Mouse (Mus musculus) embryonic facial prominence, embryonic 14.5 days (tissue): ENCODE measurements around the gene Acbd6. TPM values are rescaled to one million over a fixed set of nuclear protein-coding genes. Genes with fewer than 3 reads are reported as not detected.

Experiments
- ATAC-seq: fragments of 200-750 bp; cut with Nextera tagmentation; 2 replicates; pipeline ENCODE4 v1.8.0; 2017; ENCODE audit warnings: low read depth, moderate number of reproducible peaks, moderate TSS enrichment
- DNase-seq: peaks from one replicate; pipeline ENCODE4 v3.0.0-alpha.2; 2015; ENCODE audit warnings: low spot score
- H3K27ac ChIP-seq: fragments of 300-500 bp; sonication (generic); replicated peaks from 2 replicates; pipeline ENCODE4 v1.5.1; 2014; ENCODE audit warnings: low read depth, mild to moderate bottlenecking, low read length, moderate library complexity
- H3K27me3 ChIP-seq: fragments of 300-500 bp; sonication (generic); replicated peaks from 2 replicates; pipeline ENCODE4 v1.6.1; 2014; ENCODE audit warnings: low read length; ENCODE audit not compliant: control insufficient read depth, insufficient read depth
- H3K36me3 ChIP-seq: fragments of 300-500 bp; sonication (generic); 2 replicates; pipeline ENCODE4 v1.6.1; 2014; ENCODE audit warnings: low read length, mixed read lengths; ENCODE audit not compliant: control insufficient read depth, insufficient read depth
- H3K4me1 ChIP-seq: fragments of 300-500 bp; sonication (generic); 2 replicates; pipeline ENCODE4 v1.6.1; 2014; ENCODE audit warnings: antibody characterized with exemption, low read length; ENCODE audit not compliant: control insufficient read depth, insufficient read depth
- H3K4me2 ChIP-seq: fragments of 300-500 bp; sonication (generic); 2 replicates; pipeline ENCODE4 v1.6.1; 2014; ENCODE audit warnings: low read depth, mild to moderate bottlenecking, low read length, moderate library complexity, mixed read lengths
- H3K4me3 ChIP-seq: fragments of 300-500 bp; sonication (generic); 2 replicates; pipeline ENCODE4 v1.5.1; 2014; ENCODE audit warnings: low read depth, mild to moderate bottlenecking, low read length
- H3K9ac ChIP-seq: fragments of 300-500 bp; sonication (generic); 2 replicates; pipeline ENCODE4 v1.6.1; 2014; ENCODE audit warnings: low read depth, mild to moderate bottlenecking, low read length, moderate library complexity, mixed read lengths
- H3K9me3 ChIP-seq: fragments of 300-500 bp; sonication (generic); 2 replicates; pipeline ENCODE4 v1.6.1; 2016; ENCODE audit warnings: low read length; ENCODE audit not compliant: control insufficient read depth
- WGBS: fragments of 180-500 bp; shearing (Covaris S2); extraction: QIAGEN DNeasy Blood & Tissue Kit; methylation state at CpG from one replicate; pipeline ENCODE4 v1.1.7; 2014; 5-methylcytosine and 5-hydroxymethylcytosine counted together
- polyA plus RNA-seq: library from polyadenylated mRNA; unstranded; fragments of >200 nt; fragmentation: Nextera tagmentation; extraction: Ambion mirVana; gene quantifications from 2 replicates; pipeline ENCODE4 v1.2.1, GENCODE M21; 2014

Acbd6 gene
- polyA plus RNA-seq, 1 experiment from 2014 or later = 72.7 TPM

DNA sequence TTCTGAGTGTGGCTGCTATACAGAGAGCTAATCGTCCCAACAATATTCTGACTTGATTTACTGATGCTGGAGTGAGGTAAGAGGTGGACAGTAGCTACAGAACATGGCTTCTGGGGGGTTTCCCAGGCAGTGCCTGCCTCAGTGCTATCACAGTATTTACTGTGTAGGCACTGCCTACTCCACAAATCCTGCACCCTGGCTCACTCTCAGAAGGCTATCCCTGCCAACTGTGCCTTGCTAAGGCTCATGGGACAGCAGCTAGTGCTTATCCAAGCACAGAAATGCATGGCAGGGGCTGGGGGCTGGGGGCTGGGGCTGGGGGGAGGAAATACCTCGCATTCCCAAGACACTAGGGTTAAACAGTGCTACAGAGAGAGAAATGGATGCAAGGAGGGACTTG lies 155.4 kb downstream of the Acbd6 start:
- H3K9ac ChIP-seq = no peak overlapping the region
- WGBS = 51% methylated on average over 2 of the region's 2 CpGs
- H3K4me2 ChIP-seq = no peak overlapping the region
- no peaks in the 10 kb centered on the region for H3K4me1 ChIP-seq
- DNase-seq = no peak
- no peaks in the 10 kb centered on the region for H3K36me3 ChIP-seq
- H3K4me3 ChIP-seq = no peak overlapping the region
- H3K9me3 ChIP-seq = no peaks in the 10 kb centered on the region
- no peak for ATAC-seq
- no peak overlapping the region for H3K27ac ChIP-seq
- no peaks in the 10 kb centered on the region for H3K27me3 ChIP-seq

DNA sequence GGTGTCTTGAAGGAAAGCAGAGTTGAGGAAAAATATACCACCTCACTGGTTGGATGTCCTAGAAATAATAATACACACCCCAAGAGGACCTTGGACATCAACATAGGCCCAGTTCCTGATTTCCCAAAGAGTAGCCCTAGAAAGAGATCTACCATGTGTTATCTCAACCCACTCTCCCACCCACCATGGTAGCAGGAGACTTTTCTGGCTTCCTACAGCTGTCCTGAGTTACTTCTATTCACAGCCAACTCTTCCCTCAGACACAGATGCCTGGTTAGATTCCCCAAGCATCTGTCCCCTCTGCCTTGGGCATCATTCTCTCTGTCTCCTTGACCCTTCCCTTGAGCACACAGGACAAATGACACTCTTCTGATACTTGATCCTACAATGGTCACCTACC lies 157.4 kb downstream of the Acbd6 start:
- Histone ChIP-seq H3K27ac (no peak overlapping the region), H3K36me3 (no peaks in the 10 kb centered on the region), H3K4me2 (no peak overlapping the region), H3K9me3 (no peaks in the 10 kb centered on the region), H3K27me3 (no peaks in the 10 kb centered on the region), H3K4me3 (no peak overlapping the region), H3K9ac (no peak overlapping the region), H3K4me1 (no peaks in the 10 kb centered on the region)
- no peak for DNase-seq
- ATAC-seq = no peak

GRCm38 (mm10) chr1:155717301-155717700 lies 159.4 kb downstream of the Acbd6 start:
- WGBS = 90% methylated on average over 12 of the region's 12 CpGs
- Histone ChIP-seq H3K9me3 (no peaks in the 10 kb centered on the region), H3K36me3 (no peaks in the 10 kb centered on the region), H3K4me2 (no peak overlapping the region), H3K27me3 (peaks cover 5% of the 10 kb centered on the region; the same call in 1 of the 2 replicates), H3K27ac (no peak overlapping the region), H3K4me3 (no peak overlapping the region), H3K9ac (no peak overlapping the region), H3K4me1 (no peaks in the 10 kb centered on the region)
- ATAC-seq (no peak), DNase-seq (no peak)

- H3K27ac ChIP-seq = no peak overlapping the region
- H3K9ac ChIP-seq = no peak overlapping the region
- no peaks in the 10 kb centered on the region for H3K9me3 ChIP-seq
- no peak for DNase-seq
- no peaks in the 10 kb centered on the region for H3K4me1 ChIP-seq
- ATAC-seq = no peak
- no peak overlapping the region for H3K4me2 ChIP-seq
- WGBS = 86% methylated on average over 3 of the region's 3 CpGs
- H3K27me3 ChIP-seq = peaks cover 18% of the 10 kb centered on the region
- H3K36me3 ChIP-seq = no peaks in the 10 kb centered on the region
- H3K4me3 ChIP-seq = no peak overlapping the region
Measured at GRCm38 (mm10) chr1:155718851-155719250, 160.9 kb downstream of the Acbd6 start.

DNA sequence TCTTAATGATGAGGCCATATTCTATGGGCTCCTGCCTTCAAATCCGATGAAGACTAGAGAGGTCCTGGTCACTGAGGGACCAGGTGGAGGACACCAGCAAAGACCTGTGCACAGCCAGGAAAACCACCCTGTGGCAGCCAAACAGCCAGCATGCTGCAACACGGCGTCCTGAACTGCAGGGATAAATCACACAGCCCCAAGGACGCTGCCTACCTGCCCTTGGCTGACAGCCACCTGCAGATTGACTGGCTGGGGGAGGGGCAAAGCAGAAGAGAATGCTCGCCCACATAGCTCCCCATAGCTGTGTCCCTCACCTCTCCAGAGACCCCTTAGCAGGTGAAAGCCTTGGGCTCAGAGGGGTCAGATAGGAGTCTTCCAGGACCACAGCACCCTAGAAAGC lies 162.1 kb downstream of the Acbd6 start:
- no peak overlapping the region for H3K27ac ChIP-seq
- no peak overlapping the region for H3K9ac ChIP-seq
- H3K4me1 ChIP-seq = no peaks in the 10 kb centered on the region
- H3K4me3 ChIP-seq = no peak overlapping the region
- no peak for DNase-seq
- no peaks in the 10 kb centered on the region for H3K36me3 ChIP-seq
- peaks cover 28% of the 10 kb centered on the region for H3K27me3 ChIP-seq
- no peak overlapping the region for H3K4me2 ChIP-seq
- no peaks in the 10 kb centered on the region for H3K9me3 ChIP-seq
- ATAC-seq = no peak
- WGBS = 50% methylated on average over 4 of the region's 5 CpGs

DNA sequence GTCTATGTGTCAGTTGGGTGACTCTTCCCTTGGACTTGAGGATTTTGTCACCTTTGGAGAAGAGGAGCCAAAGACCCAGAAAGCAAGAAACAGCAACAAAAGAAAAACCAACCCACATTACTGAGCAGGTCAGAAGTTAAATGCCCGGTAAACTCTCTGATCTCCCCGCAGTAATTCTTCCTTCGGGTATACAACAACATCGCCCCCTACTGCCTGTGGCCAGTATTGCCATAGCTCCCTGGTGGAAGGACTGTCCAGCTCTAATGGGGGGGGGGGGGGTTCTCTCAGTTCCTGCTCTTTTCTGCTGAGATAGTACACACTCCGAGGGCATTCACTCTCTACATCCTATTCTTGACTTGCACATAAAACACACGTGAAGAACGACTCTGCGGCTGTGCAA lies 163.5 kb downstream of the Acbd6 start:
- no peak for DNase-seq
- Histone ChIP-seq H3K9ac (no peak overlapping the region), H3K4me1 (no peaks in the 10 kb centered on the region), H3K4me3 (no peak overlapping the region), H3K27me3 (peaks cover 35% of the 10 kb centered on the region), H3K27ac (no peak overlapping the region), H3K36me3 (no peaks in the 10 kb centered on the region), H3K9me3 (no peaks in the 10 kb centered on the region), H3K4me2 (no peak overlapping the region)
- no peak for ATAC-seq
- 30% methylated on average over 8 of the region's 8 CpGs for WGBS

- peak; percentile 86 for DNase-seq
- Histone ChIP-seq H3K36me3 (no peaks in the 10 kb centered on the region), H3K27me3 (peaks cover 37% of the 10 kb centered on the region), H3K27ac (no peak overlapping the region), H3K9ac (no peak overlapping the region), H3K9me3 (no peaks in the 10 kb centered on the region), H3K4me1 (no peaks in the 10 kb centered on the region), H3K4me3 (0 out of 2 replicates have a peak overlapping the region, but pooled peaks have one; percentile 7), H3K4me2 (peak overlapping the region; percentile 38)
- peak; percentile 76; the same call in 1 of the 2 replicates for ATAC-seq
- 0% methylated on average over 13 of the region's 13 CpGs for WGBS
Measured at GRCm38 (mm10) chr1:155722185-155722584, 164.3 kb downstream of the Acbd6 start.

GRCm38 (mm10) chr1:155724301-155724700 lies 166.4 kb downstream of the Acbd6 start:
- Histone ChIP-seq H3K4me1 (no peaks in the 10 kb centered on the region), H3K9me3 (no peaks in the 10 kb centered on the region), H3K4me3 (no peak overlapping the region), H3K9ac (no peak overlapping the region), H3K4me2 (no peak overlapping the region), H3K36me3 (no peaks in the 10 kb centered on the region), H3K27me3 (peaks cover 58% of the 10 kb centered on the region), H3K27ac (no peak overlapping the region)
- 72% methylated on average over 3 of the region's 3 CpGs for WGBS
- DNase-seq = no peak
- ATAC-seq = no peak

- Histone ChIP-seq H3K9ac (no peak overlapping the region), H3K4me2 (no peak overlapping the region), H3K27me3 (peaks cover 74% of the 10 kb centered on the region), H3K9me3 (no peaks in the 10 kb centered on the region), H3K4me3 (no peak overlapping the region), H3K4me1 (no peaks in the 10 kb centered on the region), H3K36me3 (no peaks in the 10 kb centered on the region), H3K27ac (no peak overlapping the region)
- 70% methylated on average over 2 of the region's 2 CpGs for WGBS
- ATAC-seq (no peak), DNase-seq (no peak)
Measured at GRCm38 (mm10) chr1:155725876-155726275, 168.0 kb downstream of the Acbd6 start.
